Mouse (Mus musculus) T-helper 1 cell (primary cell): Measurements from ENCODE around the gene Lypla2.

Experiments
- in situ Hi-C: fragments of 300-600 bp; cut with MboI, MseI; formaldehyde crosslinking; loops from one replicate; pipeline ENCODE4 v1.15.1; 2025; ENCODE audit warnings: high pct_unique_total_duplicates

Lypla2 gene

DNA sequence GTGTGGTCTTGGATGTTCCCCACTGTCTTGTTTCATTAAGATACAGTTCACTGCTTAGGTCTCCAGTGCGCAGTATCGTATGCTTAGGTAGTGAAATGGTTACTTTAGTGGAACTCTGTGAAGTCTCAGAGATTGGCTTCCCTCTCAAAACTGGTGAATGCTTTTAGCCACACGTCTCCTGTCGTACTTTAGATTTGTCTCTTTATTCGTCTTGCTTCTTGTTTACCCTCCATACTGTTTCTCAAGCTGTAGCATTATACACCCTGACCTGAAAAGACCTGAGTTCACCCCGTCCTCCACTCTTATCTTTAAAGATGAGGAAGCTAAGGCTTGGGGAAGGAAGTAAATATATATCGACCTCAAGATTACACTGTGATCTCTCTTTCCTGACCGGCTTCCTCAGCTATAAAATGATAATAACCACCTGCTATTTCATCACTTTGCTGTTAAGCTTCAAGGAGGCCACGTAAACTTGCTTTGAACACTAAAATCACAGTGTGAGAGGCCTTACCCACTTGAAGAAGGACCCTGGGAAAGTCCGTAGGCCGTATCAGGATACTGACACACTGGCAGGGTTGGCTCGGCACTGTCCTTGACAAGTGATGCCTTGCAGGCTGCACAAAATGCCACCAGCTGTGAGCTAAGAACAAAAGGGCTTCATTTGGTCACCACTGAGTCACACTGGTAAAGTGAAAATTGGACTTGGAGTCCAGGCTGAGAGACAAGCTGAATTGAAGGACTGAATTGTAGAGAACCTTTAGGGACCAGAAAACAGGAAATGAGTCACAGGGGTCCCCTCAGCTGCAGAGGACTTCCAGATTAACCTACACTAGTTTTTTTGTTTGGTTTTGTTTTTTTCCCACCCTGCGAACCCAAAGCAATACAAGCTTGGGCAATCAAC is 735 bp upstream of the Lypla2 start:
- in situ Hi-C loops = no loop called here

- in situ Hi-C loops = no loop called here
Observed at GRCm38 (mm10) chr4:135971805-135972555, 446 bp downstream of the Lypla2 start.

DNA sequence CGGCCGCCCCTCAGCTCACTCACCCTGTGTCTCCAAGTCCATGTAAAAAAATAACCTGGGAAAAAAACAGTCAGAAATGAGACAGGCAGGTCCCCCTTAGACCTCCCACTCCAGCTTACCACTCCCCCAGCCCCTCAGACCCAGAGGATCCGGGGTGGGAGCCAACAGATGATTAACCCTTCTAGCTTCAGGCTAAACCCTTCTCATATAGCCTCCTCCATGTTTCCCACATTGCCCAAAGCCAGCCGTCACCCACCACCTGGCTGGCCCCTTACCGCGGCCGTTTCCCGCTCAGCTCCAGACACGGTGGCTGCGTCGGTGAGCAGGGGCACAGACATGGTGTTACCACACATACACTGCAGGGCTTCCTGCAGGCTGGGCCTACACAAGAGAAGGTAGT is 1.8 kb downstream of the Lypla2 start:
- in situ Hi-C loops = no loop called here

DNA sequence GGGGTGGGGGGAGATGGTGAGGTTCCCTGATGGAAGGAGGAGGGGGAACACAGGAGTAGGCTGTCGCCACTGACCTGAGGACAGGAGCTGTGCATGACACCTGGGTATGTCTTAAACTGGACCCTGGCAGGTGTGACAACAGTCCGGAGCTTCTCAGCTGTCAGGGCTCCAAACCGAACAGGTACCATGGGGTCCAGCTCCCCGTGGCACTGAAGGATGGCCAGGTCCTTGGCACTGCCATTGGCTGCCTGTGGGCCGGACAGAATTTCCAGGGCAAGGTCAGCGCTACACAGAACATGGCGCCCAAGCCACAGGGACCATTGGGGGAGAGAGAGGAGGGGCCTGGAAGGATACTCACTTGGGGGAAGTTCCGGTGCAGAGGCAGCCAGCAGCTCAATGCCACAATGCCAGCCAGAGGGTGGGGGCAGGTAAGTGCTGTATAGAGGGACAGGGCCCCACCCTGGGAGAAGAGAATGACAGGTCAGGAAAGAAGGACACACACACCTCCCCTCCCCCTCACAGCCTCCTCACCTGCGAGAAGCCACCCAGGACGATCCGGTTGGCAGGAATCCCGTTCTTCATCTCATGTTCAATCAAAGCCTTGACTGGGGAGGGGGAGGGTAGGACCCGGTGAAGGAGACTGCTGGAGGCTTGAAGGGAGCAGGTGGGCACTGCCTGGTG is 3.2 kb downstream of the Lypla2 start:
- in situ Hi-C loops = no loop called here

DNA sequence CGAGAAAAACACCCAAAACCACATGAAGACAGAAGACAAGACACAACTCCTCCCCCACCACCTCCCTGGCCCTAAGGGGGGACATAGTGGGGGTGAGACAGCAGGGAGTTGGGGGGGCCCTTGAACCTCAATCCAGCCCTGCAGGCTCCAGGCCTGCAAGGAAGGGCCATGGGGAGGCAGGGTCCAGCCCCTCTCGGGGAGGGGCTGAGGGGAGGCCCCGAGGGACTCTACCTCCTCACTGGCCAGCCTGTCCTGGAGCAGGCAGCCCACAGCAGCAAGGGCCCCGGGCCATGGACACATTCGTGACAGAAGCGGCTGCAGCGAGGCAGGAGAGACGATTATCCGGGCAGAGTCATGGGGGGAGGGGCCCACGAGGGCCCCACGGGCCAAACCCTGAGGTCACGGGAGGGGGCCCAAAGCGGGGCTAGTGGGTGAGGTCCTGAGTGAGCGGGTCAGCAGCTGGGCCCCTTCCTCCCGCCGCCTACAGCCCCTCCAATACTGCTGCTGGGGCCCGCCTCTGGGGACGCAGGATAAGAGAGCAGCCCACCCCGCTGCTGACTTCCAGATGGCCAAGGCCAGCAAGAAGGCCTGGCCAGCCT is 4.1 kb downstream of the Lypla2 start:
- in situ Hi-C loops = no loop called here

- in situ Hi-C loops = no loop called here
Observed at GRCm38 (mm10) chr4:135967086-135967760, 5.2 kb downstream of the Lypla2 start.

DNA sequence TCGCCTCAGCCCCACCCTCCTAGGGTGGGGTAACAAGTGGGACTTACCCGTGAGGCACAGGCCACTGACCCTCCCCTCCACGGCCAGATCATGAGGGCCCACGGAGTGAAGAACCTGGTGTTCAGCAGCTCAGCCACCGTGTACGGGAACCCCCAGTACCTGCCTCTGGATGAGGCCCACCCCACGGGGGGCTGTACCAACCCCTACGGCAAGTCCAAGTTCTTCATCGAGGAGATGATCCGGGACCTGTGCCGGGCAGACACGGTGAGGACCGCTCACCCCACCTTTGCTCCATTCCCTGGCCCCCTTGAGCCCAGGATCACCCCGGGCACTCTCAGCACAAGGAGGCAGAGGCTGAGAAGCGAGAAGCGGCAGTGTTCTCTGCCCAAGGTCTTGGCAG is 6.1 kb downstream of the Lypla2 start:
- in situ Hi-C loops = no loop called here

DNA sequence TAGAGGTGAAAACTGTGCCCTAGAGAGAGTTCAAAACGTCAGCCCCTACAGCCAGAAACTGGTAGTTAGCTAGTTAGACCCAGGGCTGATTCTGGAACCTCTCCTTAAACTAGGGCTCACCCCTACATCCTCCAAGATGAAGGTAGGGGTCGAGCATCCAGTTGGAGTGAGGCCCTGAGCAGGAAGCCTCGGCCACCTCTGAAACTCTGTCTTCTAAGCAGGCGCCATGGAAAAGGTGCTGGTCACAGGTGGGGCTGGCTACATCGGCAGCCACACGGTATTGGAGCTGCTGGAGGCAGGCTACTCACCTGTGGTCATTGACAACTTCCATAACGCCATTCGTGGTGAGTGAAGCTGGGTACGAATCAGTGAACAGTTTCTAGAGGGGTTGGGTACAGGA is 7.3 kb downstream of the Lypla2 start:
- in situ Hi-C loops = no loop called here

GRCm38 (mm10) chr4:135964426-135964825 is 8.0 kb downstream of the Lypla2 start:
- in situ Hi-C loops = no loop called here

DNA sequence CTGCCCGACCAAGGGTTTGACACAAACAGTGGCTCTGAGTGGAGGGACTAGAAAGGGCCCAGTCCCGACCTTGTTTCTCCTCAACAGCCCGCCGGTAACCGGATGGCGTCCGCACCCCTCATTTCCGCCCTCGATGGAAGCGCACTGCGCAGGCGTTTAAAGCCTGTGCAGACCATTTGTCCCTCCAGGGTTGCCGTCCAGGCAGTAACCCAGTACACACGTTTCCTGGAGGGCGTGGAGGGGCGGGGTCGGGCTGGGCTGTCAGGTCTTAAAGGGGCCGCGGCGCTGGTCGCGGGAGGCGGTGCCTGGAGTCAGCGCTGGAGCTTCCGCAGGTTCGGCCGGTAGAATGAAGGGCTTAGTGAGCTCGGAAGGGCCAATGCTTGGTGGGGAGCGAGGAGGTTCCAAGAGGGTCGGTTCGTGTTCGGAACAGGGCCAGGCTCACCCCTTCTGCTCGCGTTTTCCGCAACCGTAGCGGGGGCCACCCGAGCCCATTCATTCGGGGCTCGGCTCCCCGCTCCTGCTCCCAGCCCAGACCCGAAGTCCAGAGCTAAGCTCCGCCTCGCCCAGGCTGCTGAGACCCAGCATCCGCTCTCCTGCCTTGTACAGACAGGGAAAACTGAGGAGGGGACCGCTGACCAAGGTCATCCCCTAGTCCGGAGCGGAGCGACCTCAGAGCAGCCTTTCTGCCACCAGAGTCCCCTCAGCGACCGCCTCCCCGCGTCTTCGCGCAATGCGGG is 8.8 kb downstream of the Lypla2 start, which contains the start of gene Gale:
TSS of gene Gale (plus strand) at position 271 of the 737 bp plus-strand sequence.
- in situ Hi-C loops = no loop called here

DNA sequence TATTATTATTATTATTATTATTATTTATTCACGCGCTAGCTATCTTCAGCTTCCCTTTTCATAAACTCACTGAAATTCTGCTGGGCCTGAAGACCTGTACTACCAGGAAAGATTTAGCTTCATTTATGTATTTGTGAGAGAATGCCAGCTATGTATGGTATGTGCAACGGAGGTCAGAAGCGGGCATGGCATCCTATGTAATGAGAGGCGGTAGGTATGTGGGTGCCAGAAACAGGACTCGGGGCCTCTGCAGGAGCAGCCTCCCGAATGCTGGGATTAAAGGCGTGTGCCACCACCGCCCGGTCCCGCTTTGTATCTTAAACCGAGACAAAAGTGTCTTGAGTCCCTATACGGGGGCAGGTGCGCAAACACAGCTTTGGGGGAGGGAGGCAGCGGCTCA is 9.5 kb downstream of the Lypla2 start:
- in situ Hi-C loops = no loop called here

DNA sequence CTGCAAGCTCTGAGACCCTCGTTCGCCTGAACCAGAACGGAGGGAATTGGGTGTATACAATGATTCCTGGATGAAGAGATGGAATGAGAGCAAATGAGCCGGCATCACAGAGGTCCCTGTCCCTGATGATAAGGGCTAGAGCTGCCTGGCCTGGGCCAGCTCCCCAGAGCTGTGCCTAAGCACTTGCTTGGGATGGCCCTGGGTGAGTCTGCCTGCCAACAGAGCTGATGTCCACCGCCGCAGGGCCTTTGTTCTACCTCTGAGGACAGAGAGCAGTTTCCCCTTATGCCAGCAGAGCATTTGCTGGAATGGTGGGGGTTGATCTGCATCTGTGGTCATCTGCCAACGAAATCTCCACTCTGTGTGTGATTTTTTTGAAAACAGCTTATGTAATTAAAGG is 10.2 kb downstream of the Lypla2 start:
- in situ Hi-C loops = no loop called here

GRCm38 (mm10) chr4:135961709-135962108 is 10.7 kb downstream of the Lypla2 start:
- in situ Hi-C loops = no loop called here

DNA sequence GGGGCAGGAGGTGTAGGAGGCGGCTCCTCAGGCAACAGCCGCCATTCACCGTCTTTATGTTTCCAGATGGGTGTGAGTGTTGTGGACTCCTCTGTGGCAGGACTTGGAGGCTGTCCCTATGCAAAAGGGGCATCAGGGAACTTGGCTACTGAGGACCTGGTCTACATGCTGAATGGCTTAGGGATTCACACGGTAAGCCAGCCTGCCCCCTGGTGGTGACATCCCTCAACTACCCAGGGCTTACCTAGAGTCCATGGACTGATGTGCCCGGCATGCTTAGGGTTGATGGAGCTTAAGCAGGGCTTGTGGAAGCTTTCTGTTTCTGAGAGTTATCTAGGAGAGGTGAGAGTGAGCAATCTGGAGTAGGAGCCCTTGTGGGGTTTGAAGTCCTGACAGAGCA is 11.7 kb downstream of the Lypla2 start:
- in situ Hi-C loops = no loop called here

DNA sequence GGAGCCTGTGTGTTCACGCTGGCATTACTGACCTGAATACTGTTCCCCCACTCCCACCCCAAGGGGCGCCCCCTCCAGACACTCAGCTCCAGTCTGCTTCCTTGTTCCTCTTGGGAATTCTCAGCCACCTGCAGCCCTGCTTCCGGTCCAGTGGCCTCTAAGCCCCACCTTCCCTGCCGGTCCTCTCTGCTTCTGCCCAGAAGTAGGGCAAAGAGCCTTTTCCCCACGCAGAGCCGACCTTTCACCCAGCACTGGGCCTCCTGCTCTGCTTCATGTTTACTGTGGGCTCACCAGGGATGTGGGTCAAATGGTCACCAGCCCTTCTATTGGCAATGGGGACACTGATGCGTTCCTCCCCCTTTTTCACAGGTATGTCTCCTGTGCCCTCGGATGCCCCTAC is 14.1 kb downstream of the Lypla2 start:
- in situ Hi-C loops = no loop called here

- in situ Hi-C loops = no loop called here
Observed at GRCm38 (mm10) chr4:135955886-135956285, 16.5 kb downstream of the Lypla2 start.

GRCm38 (mm10) chr4:135954241-135954640 is 18.2 kb downstream of the Lypla2 start:
- in situ Hi-C loops = no loop called here

DNA sequence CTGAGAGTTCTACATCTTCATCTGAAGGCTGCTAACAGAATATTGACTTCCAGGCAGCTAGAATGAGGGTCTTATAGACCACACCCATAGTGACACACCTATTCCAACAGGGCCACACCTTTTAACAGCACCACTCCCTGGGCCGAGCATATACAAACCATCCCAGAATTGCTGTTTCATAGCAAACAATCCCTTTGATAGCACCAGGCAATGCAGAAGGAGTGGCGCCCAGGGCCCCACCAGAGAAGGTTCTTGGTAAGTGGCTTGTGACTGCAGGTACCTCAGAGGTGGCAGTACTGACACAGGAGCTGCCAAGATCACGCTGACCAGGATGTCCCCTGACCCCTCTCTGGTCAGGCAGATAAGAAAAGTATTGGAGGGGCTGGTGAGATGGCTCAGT is 19.2 kb downstream of the Lypla2 start:
- in situ Hi-C loops = no loop called here

- in situ Hi-C loops = no loop called here
Observed at GRCm38 (mm10) chr4:135951505-135951904, 20.9 kb downstream of the Lypla2 start.

- in situ Hi-C loops = no loop called here
Observed at GRCm38 (mm10) chr4:135950365-135950764, 22.1 kb downstream of the Lypla2 start.

GRCm38 (mm10) chr4:135949911-135950310 is 22.5 kb downstream of the Lypla2 start:
- in situ Hi-C loops = no loop called here
